16 mouse cellular contexts compared by ENCODE assay signal in genomic region chr6:101083676-101084075, GRCm38 (mm10).
DNase-seq lines count a peak whose midpoint lies in the region; ATAC-seq and TF ChIP-seq lines count a peak whose summit lies in the region.
"Had no signal": no experiment of that assay in that cellular context is flagged by ENCODE, and none has a peak within 500 bp of the region (broad histone marks: within the 10 kb centered on the region; RNA-seq: fewer than 3 reads in every experiment).

No protein-coding gene starts in this region.

- no peaks in the 10 kb centered on the region for H3K4me1 ChIP-seq in intestine, embryonic 14.5 days (replicated peaks; ENCODE audit: control insufficient read depth, insufficient read depth, low read length)
- no peaks in the 10 kb centered on the region for H3K4me1 ChIP-seq in intestine, embryonic 16.5 days (ENCODE audit: control insufficient read depth, insufficient read depth, low read length)
- H3K4me1 ChIP-seq in lung, embryonic 14.5 days (ENCODE audit: insufficient read depth) = no peaks in the 10 kb centered on the region; the same call in 1 of the 2 replicates
- H3K4me1 ChIP-seq: liver, embryonic 15.5 days had no signal

- no peak for DNase-seq in intestine, embryonic 14.5 days (ENCODE audit: low spot score)
- DNase-seq in lung, embryonic 14.5 days = peak; percentile 67
- no peak for DNase-seq in lung, postnatal 4 days
- DNase-seq in R1 (ENCODE audit: low read depth, low spot score) = peak; percentile 26
- DNase-seq in forelimb bud, embryonic 11.5 days (ENCODE audit: low read depth, low spot score) = peak; percentile 6
- no peak for DNase-seq in thymus, adult 18-20 months
- no peak for DNase-seq in right cerebral cortex, postnatal 25 days
- DNase-seq: adrenal gland, adult 2 months; cerebellum, adult 11-12 months; cerebellum, postnatal 25 days; gastrocnemius, postnatal 14 days; heart, adult 2 months; thymus, postnatal 4 days had no signal

- H3K4me3 ChIP-seq in intestine, embryonic 14.5 days (ENCODE audit: low read depth, low read length) = no peak overlapping the region
- H3K4me3 ChIP-seq in intestine, embryonic 16.5 days (ENCODE audit: low read length) = no peak overlapping the region
- H3K4me3 ChIP-seq in lung, embryonic 14.5 days (ENCODE audit: low read depth, low read length) = no peak overlapping the region
- H3K4me3 ChIP-seq: heart, adult 2 months; liver, embryonic 15.5 days had no signal

- H3K4me2 ChIP-seq in intestine, embryonic 14.5 days (ENCODE audit: low read length) = 0 out of 2 replicates have a peak overlapping the region, but pooled peaks have one; percentile 14
- no peak overlapping the region for H3K4me2 ChIP-seq in intestine, embryonic 16.5 days (ENCODE audit: low read depth, low read length)
- H3K4me2 ChIP-seq in lung, embryonic 14.5 days = peak overlapping the region; percentile 38
- H3K4me2 ChIP-seq: liver, embryonic 15.5 days had no signal

- WGBS in intestine, embryonic 14.5 days = 48% methylated on average over 7 of the region's 7 CpGs
- 53% methylated on average over 7 of the region's 7 CpGs for WGBS in intestine, embryonic 16.5 days
- 23% methylated on average over 7 of the region's 7 CpGs for WGBS in lung, embryonic 14.5 days

- no peak for ATAC-seq in intestine, embryonic 14.5 days (replicated peaks; ENCODE audit: low FRiP score, low TSS enrichment, low read depth)
- no peak for ATAC-seq in intestine, embryonic 16.5 days
- peak; percentile 74; the same call in 1 of the 2 replicates for ATAC-seq in lung, embryonic 14.5 days (ENCODE audit: insufficient read depth)
- ATAC-seq: forebrain, embryonic 16.5 days had no signal

- no peak overlapping the region for H3K9ac ChIP-seq in intestine, embryonic 14.5 days (ENCODE audit: low read length)
- H3K9ac ChIP-seq in intestine, embryonic 16.5 days (ENCODE audit: low read depth, low read length) = no peak overlapping the region
- H3K9ac ChIP-seq in lung, embryonic 14.5 days = no peak overlapping the region
- H3K9ac ChIP-seq: liver, embryonic 15.5 days had no signal

- no peaks in the 10 kb centered on the region for H3K36me3 ChIP-seq in intestine, embryonic 14.5 days (ENCODE audit: control insufficient read depth, insufficient read depth, low read length)
- H3K36me3 ChIP-seq in intestine, embryonic 16.5 days (ENCODE audit: control insufficient read depth, insufficient read depth, low read length) = no peaks in the 10 kb centered on the region
- no peaks in the 10 kb centered on the region for H3K36me3 ChIP-seq in lung, embryonic 14.5 days (ENCODE audit: insufficient read depth)
- H3K36me3 ChIP-seq: liver, embryonic 15.5 days had no signal

- H3K27me3 ChIP-seq in intestine, embryonic 14.5 days (replicated peaks; ENCODE audit: control insufficient read depth, insufficient read depth, low read length) = no peaks in the 10 kb centered on the region
- peaks cover 4% of the 10 kb centered on the region; the same call in 1 of the 2 replicates for H3K27me3 ChIP-seq in intestine, embryonic 16.5 days (replicated peaks; ENCODE audit: control insufficient read depth, insufficient read depth, low read length)
- no peaks in the 10 kb centered on the region for H3K27me3 ChIP-seq in lung, embryonic 14.5 days (ENCODE audit: insufficient read depth, low read length)
- H3K27me3 ChIP-seq: liver, embryonic 15.5 days had no signal

- TF ChIP-seq CTCF in lung, embryonic 14.5 days (IDR thresholded peaks at IDR 0.05; ENCODE audit: low read depth) = no peak

- no peaks in the 10 kb centered on the region for H3K9me3 ChIP-seq in intestine, embryonic 14.5 days (ENCODE audit: control insufficient read depth, low read length)
- H3K9me3 ChIP-seq in intestine, embryonic 16.5 days (ENCODE audit: control insufficient read depth, low read length) = no peaks in the 10 kb centered on the region
- no peaks in the 10 kb centered on the region for H3K9me3 ChIP-seq in lung, embryonic 14.5 days (ENCODE audit: low read depth, low read length)
- H3K9me3 ChIP-seq: liver, embryonic 15.5 days had no signal

- H3K27ac ChIP-seq in intestine, embryonic 14.5 days (ENCODE audit: low read depth) = no peak overlapping the region
- H3K27ac ChIP-seq in intestine, embryonic 16.5 days (ENCODE audit: low read length) = no peak overlapping the region
- H3K27ac ChIP-seq in lung, embryonic 14.5 days (ENCODE audit: low read depth) = no peak overlapping the region
- H3K27ac ChIP-seq: heart, adult 2 months; liver, embryonic 15.5 days had no signal

Comparison
In these comparisons a context has a peak if more than half of its experiments do, and no peak if none do; other contexts are left out.
1. DNase-seq: peak in lung, embryonic 14.5 days (single experiment), R1 (single experiment) and forelimb bud, embryonic 11.5 days (single experiment); none in intestine, embryonic 14.5 days (single experiment), lung, postnatal 4 days (0 of 2), thymus, adult 18-20 months (0 of 2) and right cerebral cortex, postnatal 25 days (single experiment).